Mouse (Mus musculus) CD4-positive naive resting alpha-beta T cell, adult 76 days (primary cell): ENCODE data around the gene Clptm1l. TPM values are rescaled to one million over a fixed set of nuclear protein-coding genes. Genes with fewer than 3 reads are reported as not detected.

Source experiments
- total RNA-seq: library from RNA; stranded (reverse); gene quantifications from one replicate; pipeline ENCODE4 v1.2.4, GENCODE M21; 2023

Clptm1l gene
- 94.3 TPM for total RNA-seq

DNA sequence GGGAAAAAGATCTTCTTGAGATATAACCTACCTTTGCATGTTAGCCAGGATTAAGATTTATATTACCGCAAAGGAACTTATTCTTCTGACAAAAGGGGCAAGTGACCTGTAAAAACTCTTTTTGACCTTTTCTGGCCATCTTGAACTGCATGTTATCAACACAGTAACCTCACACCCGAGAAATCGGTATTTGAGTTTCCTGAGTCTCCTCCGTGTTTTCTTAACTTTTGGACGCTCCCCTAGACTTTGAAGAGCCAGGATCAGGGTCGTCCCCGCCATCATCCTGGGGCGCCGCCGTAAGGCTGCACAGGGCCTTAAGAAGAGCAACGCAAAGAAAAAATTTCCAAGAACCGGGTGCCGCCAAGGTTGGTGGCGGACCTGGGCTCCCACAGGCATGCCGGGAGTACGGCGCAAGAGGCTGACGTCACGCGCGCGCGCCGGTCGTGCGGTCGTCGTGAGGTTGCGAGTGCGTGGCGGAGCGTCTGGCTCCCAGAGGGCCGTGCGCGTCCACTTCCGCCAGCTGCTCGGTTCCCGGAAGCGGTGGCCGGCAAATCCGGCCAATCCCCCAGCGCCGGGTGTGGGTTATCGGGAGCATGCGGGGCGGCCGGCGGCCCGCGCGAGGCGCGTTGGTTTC, at the start of gene Clptm1l:
Clptm1l (plus strand) TSS at position 485 of the 634 bp plus-strand sequence.

DNA sequence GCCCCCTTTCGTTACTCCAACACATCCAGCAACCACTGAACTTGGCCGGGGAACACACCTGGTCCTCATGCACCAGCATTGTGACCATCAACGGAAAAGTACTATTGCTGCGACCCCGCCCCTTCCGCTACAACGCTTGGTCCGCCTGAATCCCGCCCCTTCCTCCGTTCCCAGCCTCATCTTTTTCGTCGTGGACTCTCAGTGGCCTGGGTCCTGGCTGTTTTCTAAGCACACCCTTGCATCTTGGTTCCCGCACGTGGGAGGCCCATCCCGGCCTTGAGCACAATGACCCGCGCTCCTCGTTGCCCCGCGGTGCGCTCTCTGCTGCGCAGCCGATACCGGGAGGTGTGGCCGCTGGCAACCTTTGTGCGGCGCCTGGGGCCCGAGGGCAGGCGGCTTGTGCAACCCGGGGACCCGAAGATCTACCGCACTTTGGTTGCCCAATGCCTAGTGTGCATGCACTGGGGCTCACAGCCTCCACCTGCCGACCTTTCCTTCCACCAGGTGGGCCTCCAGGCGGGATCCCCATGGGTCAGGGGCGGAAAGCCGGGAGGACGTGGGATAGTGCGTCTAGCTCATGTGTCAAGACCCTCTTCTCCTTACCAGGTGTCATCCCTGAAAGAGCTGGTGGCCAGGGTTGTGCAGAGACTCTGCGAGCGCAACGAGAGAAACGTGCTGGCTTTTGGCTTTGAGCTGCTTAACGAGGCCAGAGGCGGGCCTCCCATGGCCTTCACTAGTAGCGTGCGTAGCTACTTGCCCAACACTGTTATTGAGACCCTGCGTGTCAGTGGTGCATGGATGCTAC, 23.1 kb downstream of the Clptm1l start, which contains the start of gene Tert:
Tert (plus strand) TSS at position 167 of the 805 bp plus-strand sequence.

Other genes starting within 250 kb of the Clptm1l start
- 39.4 TPM for gene Lpcat1, start 136.8 kb upstream of the Clptm1l start, total RNA-seq
- not detected for gene Slc6a3, start 67.3 kb upstream of the Clptm1l start, total RNA-seq
- gene Tert, start 22.9 kb downstream of the Clptm1l start, total RNA-seq: 3.5 TPM
- not detected for gene Slc6a18, start 74.0 kb downstream of the Clptm1l start, total RNA-seq
- 2.2 TPM for gene Slc6a19, start 100.9 kb downstream of the Clptm1l start, total RNA-seq
- gene Slc12a7, start 129.1 kb downstream of the Clptm1l start, total RNA-seq: 308 TPM
- gene Nkd2, start 243.6 kb downstream of the Clptm1l start, total RNA-seq: not detected